Mouse (Mus musculus) heart, embryonic 14.5 days (tissue): ENCODE data around the gene Cdc42ep3. TPM values are rescaled to one million over a fixed set of nuclear protein-coding genes. Genes with fewer than 3 reads are reported as not detected.

Experiments used
- ATAC-seq: fragments of 200-750 bp; cut with Nextera tagmentation; 2 replicates; pipeline ENCODE4 v1.8.0; 2017; ENCODE audit warnings: low read depth, moderate TSS enrichment; ENCODE audit not compliant: insufficient number of reproducible peaks, insufficient read depth, low FRiP score
- H3K27ac ChIP-seq, 2 experiments: fragments of 200-500 bp in 1 of 2; fragments of 300-500 bp in 1 of 2; sonication (generic) in 1 of 2; replicated peaks in 1 of 2; 2 replicates each; pipeline ENCODE4 v1.5.1; 2012 to 2014; ENCODE audit warnings: low read depth in 2 of 2, low read length in 2 of 2, control low read depth in 1 of 2, mild to moderate bottlenecking in 1 of 2, mixed read lengths in 1 of 2; ENCODE audit not compliant: control insufficient read depth in 1 of 2, insufficient read depth in 1 of 2
- H3K27me3 ChIP-seq: fragments of 300-500 bp; sonication (generic); 2 replicates; pipeline ENCODE4 v1.6.1; 2014; ENCODE audit warnings: mild to moderate bottlenecking, low read length, control low read depth; ENCODE audit not compliant: control insufficient read depth, insufficient read depth
- H3K36me3 ChIP-seq: fragments of 300-500 bp; sonication (generic); 2 replicates; pipeline ENCODE4 v1.6.1; 2014; ENCODE audit warnings: mild to moderate bottlenecking, control low read depth, low read length, mixed read lengths; ENCODE audit not compliant: control insufficient read depth, insufficient read depth
- H3K4me1 ChIP-seq, 2 experiments: fragments of 200-500 bp in 1 of 2; fragments of 300-500 bp in 1 of 2; sonication (generic) in 1 of 2; 2 replicates each; pipeline ENCODE4 v1.6.1; 2012 to 2014; ENCODE audit warnings: low read length in 2 of 2, control low read depth in 1 of 2, mixed read lengths in 1 of 2; ENCODE audit not compliant: control insufficient read depth in 2 of 2, insufficient read depth in 2 of 2
- H3K4me2 ChIP-seq: fragments of 300-500 bp; sonication (generic); 2 replicates; pipeline ENCODE4 v1.6.1; 2014; ENCODE audit warnings: mild to moderate bottlenecking, low read length
- H3K4me3 ChIP-seq, 2 experiments: fragments of 200-500 bp in 1 of 2; fragments of 300-500 bp in 1 of 2; sonication (generic) in 1 of 2; 2 replicates each; pipeline ENCODE4 v1.5.1; 2012 to 2014; ENCODE audit warnings: low read length in 2 of 2, mild to moderate bottlenecking in 2 of 2, control low read depth in 1 of 2, low read depth in 1 of 2, moderate library complexity in 1 of 2; ENCODE audit not compliant: control insufficient read depth in 1 of 2, insufficient read depth in 1 of 2
- H3K9ac ChIP-seq: fragments of 300-500 bp; sonication (generic); 2 replicates; pipeline ENCODE4 v1.6.1; 2014; ENCODE audit warnings: mild to moderate bottlenecking, low read length
- H3K9me3 ChIP-seq: fragments of 300-500 bp; sonication (generic); 2 replicates; pipeline ENCODE4 v1.6.1; 2016; ENCODE audit warnings: low read length, control low read depth; ENCODE audit not compliant: control insufficient read depth
- WGBS: fragments of 180-500 bp; shearing (Covaris S2); extraction: QIAGEN DNeasy Blood & Tissue Kit; methylation state at CpG from one replicate; pipeline ENCODE4 v1.1.7; 2014; 5-methylcytosine and 5-hydroxymethylcytosine counted together
- polyA plus RNA-seq: library from polyadenylated mRNA; unstranded; fragments of >200 nt; fragmentation: Nextera tagmentation; extraction: Ambion mirVana; gene quantifications from 2 replicates; pipeline ENCODE4 v1.2.1, GENCODE M21; 2014

Gene Cdc42ep3
- polyA plus RNA-seq, 1 experiment from 2014 or later: 69.4 TPM

DNA sequence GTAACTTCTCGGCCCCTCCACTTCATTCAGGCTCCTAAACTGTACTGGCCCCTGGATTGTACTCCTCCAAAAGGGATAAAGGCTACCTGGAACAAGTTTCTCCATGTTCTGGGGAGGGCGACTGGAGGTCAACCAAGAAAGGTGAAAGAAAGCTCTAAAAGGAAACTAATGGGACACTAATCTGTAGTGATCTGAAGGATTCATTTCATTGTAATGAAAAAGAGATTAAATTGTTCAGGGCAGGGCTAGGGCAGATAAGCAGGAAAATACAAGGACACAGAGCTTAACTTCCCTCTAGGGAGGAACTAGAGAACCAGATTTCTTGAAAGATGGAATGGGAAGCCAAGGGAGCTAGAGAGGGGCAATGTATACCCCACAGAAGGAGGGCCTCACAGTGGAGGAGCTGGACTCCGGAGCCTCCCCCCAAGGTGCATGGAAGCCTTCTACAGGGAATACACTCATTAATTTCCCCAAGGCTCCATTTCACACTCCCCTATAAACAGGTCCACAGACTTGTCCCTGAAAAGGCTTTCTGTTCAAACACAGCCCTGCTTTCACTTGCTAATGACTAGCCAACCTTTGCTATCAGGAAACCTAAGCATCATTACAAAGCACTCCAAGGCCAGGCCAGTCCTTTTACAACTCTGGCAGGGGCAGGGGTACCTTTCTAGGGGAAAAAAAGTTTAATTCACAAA, 12.1 kb downstream of the Cdc42ep3 start:
- Histone ChIP-seq H3K36me3 (peaks cover 29% of the 10 kb centered on the region; the same call in 1 of the 2 replicates), H3K4me3 (no peak overlapping the region), H3K27ac (no peak overlapping the region), H3K4me2 (no peak overlapping the region), H3K4me1 (peaks cover 15 to 69% of the 10 kb centered on the region in 2 experiments), H3K9me3 (no peaks in the 10 kb centered on the region), H3K9ac (no peak overlapping the region), H3K27me3 (no peaks in the 10 kb centered on the region)
- WGBS: 84% methylated on average over 3 of the region's 3 CpGs
- no peak for ATAC-seq

DNA sequence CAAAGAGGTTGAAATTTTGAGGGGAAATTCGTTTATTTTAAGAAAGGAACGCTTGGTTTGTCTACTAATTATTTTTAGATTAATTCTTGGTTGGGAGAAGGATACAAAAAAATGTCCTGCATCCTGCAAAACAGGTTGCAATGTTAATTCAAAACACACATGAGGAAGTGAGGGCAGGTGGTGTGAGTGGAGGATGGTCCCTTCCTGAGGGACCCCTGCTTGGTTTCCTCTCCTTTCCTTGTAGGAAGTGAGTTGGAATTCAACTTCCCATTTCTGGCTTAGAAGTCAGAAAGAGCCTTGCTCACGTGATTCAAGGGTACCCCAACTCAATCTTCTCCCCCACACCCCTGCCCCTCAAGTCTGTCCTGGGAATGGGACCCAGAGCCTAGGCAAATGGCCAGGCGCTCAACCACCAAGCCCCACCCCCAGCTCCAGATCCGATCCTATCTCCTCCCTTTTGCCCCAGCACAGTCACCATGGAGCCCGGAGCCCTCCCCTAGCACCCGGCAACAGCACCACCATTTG, 12.9 kb downstream of the Cdc42ep3 start:
- H3K4me1 ChIP-seq: peaks cover 15 to 61% of the 10 kb centered on the region in 2 experiments
- no peak overlapping the region for H3K27ac ChIP-seq
- 77% methylated on average over 7 of the region's 7 CpGs for WGBS
- no peaks in the 10 kb centered on the region for H3K9me3 ChIP-seq
- H3K4me2 ChIP-seq: no peak overlapping the region
- ATAC-seq: no peak
- H3K4me3 ChIP-seq: no peak overlapping the region
- no peaks in the 10 kb centered on the region for H3K27me3 ChIP-seq
- no peak overlapping the region for H3K9ac ChIP-seq
- H3K36me3 ChIP-seq: peaks cover 28% of the 10 kb centered on the region; the same call in 1 of the 2 replicates

DNA sequence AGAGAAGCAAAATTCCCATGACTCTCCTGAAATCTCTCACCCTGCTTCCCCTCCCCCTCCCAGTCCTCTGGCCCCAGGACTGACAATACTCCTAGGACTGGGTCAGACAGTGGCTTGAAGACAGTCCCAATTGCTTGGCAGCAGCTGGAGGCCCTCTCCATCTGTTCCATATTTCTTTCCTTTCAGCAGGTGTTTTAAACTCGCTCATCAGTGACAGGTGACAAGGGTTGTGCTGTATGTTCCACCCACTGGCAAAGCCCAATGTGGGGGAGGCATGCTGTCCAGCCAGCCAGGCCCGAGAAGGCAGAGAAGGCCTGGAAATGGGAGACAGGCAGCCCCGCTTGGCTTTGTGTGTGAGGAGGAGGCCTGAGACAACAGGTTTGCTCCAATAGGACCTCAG, 17.4 kb downstream of the Cdc42ep3 start:
- Histone ChIP-seq H3K27ac (no peak overlapping the region), H3K27me3 (no peaks in the 10 kb centered on the region), H3K36me3 (peaks cover 52% of the 10 kb centered on the region), H3K9ac (no peak overlapping the region), H3K9me3 (no peaks in the 10 kb centered on the region), H3K4me3 (no peak overlapping the region), H3K4me2 (no peak overlapping the region), H3K4me1 (peaks cover 10 to 21% of the 10 kb centered on the region in 2 experiments)
- 74% methylated on average over 3 of the region's 3 CpGs for WGBS
- no peak for ATAC-seq

DNA sequence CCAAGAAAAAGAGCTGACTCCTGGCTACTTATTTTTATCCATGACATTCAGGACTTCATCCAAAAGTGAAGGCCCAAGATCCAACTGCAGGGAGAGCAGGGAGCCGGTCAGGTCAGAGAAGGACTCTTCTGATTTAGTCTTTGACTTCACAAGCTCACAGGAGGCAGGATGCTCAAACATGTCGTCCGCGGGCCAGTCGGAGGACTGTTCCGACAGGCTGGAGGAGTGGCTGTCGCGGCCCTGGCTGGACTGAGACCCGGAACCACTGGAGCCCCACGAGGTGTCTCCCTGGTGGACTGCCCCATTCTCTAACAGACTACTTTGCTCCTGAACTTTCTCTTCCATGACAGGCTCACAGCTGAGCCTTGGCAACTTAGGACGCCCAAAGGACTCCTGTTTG, 20.2 kb downstream of the Cdc42ep3 start:
- no peak overlapping the region for H3K4me3 ChIP-seq
- ATAC-seq: no peak
- H3K4me1 ChIP-seq: peaks cover 8 to 15% of the 10 kb centered on the region in 2 experiments
- 87% methylated on average over 11 of the region's 11 CpGs for WGBS
- no peaks in the 10 kb centered on the region for H3K27me3 ChIP-seq
- H3K9me3 ChIP-seq: no peaks in the 10 kb centered on the region
- H3K36me3 ChIP-seq: peaks cover 57% of the 10 kb centered on the region
- H3K27ac ChIP-seq: no peak overlapping the region
- H3K9ac ChIP-seq: no peak overlapping the region
- H3K4me2 ChIP-seq: no peak overlapping the region

DNA sequence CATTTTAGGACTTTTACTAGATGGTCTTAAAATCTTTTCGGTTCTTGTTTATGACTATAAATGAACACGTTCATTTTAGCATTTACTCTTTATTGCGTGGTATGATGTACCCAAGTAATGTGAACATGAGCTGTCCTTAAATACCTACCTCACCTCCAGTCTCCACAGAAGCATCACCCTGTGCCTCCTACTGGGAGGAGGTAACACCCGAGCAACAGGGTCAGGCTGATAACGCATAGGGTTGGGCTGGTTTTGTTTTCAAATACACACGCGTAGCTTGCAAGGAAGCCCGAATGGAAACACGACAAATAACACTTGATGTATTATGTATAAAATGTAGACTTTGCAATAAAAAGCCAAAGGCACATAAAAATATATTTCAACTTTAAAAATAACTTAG, 21.2 kb downstream of the Cdc42ep3 start:
- Histone ChIP-seq H3K4me3 (no peak overlapping the region), H3K9ac (no peak overlapping the region), H3K4me2 (no peak overlapping the region), H3K9me3 (no peaks in the 10 kb centered on the region), H3K36me3 (peaks cover 57% of the 10 kb centered on the region), H3K27ac (no peak overlapping the region), H3K4me1 (peaks cover 5 to 6% of the 10 kb centered on the region in 2 experiments), H3K27me3 (no peaks in the 10 kb centered on the region)
- WGBS: 68% methylated on average over 9 of the region's 9 CpGs
- ATAC-seq: no peak

DNA sequence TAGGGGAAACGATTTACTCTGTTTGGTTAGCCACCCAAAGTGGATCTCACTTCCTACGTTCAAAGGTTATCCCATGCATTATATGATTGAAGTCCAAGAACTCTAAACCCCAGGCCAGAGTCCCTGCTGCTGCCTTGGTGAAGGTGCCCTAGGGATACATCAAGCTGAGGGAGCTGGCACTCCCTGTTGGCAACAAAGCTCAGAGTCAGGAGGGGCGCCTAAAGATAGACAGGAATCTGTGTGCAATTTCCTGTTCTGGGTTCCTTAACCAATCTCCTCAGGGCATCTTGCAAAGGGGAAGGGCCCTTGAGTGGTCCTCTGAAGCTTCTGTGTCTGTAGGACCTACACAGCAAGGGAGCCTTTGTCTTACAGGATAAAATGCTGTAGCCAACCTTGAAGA, 22.0 kb downstream of the Cdc42ep3 start:
- H3K4me3 ChIP-seq: no peak overlapping the region
- H3K9me3 ChIP-seq: no peaks in the 10 kb centered on the region
- no peak overlapping the region for H3K27ac ChIP-seq
- 77% methylated on average over 3 of the region's 3 CpGs for WGBS
- no peaks in the 10 kb centered on the region for H3K4me1 ChIP-seq
- ATAC-seq: no peak
- H3K4me2 ChIP-seq: no peak overlapping the region
- no peak overlapping the region for H3K9ac ChIP-seq
- no peaks in the 10 kb centered on the region for H3K27me3 ChIP-seq
- H3K36me3 ChIP-seq: peaks cover 54% of the 10 kb centered on the region

DNA sequence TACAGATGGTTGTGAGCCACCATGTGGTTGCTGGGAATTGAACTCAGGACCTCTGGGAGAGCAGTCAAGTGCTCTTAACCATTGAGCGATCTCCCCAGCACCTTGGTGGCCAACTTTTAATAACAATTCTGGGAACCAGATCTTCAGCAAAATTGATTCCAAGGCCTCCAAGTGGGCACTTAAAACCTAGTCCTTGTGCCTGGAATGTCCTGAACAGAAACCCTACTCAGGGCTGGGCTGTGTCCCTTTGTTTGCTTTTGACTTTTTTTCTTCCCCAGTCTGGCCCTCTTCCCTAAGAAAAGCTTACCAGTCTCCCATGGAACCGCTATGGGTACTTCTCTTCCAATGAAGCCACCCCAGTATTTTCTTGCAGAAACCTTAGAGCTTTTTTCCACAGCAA, 24.5 kb downstream of the Cdc42ep3 start:
- Histone ChIP-seq H3K4me3 (no peak overlapping the region), H3K27me3 (no peaks in the 10 kb centered on the region), H3K36me3 (peaks cover 34% of the 10 kb centered on the region), H3K4me2 (no peak overlapping the region), H3K9ac (no peak overlapping the region), H3K4me1 (no peaks in the 10 kb centered on the region), H3K9me3 (no peaks in the 10 kb centered on the region), H3K27ac (no peak overlapping the region)
- ATAC-seq: no peak
- WGBS: 94% methylated on average over 2 of the region's 2 CpGs
